Mouse (Mus musculus) A20 (cell line): ENCODE data around the gene Anxa5.
A peak's percentile ranks its signal among the peaks of the same experiment; 100 is the strongest.

Experiments used
- DNase-seq: peaks from one replicate; pipeline ENCODE4 v3.0.0-alpha.2; 2011; ENCODE audit warnings: low read depth, low spot score

The Anxa5 gene

DNA sequence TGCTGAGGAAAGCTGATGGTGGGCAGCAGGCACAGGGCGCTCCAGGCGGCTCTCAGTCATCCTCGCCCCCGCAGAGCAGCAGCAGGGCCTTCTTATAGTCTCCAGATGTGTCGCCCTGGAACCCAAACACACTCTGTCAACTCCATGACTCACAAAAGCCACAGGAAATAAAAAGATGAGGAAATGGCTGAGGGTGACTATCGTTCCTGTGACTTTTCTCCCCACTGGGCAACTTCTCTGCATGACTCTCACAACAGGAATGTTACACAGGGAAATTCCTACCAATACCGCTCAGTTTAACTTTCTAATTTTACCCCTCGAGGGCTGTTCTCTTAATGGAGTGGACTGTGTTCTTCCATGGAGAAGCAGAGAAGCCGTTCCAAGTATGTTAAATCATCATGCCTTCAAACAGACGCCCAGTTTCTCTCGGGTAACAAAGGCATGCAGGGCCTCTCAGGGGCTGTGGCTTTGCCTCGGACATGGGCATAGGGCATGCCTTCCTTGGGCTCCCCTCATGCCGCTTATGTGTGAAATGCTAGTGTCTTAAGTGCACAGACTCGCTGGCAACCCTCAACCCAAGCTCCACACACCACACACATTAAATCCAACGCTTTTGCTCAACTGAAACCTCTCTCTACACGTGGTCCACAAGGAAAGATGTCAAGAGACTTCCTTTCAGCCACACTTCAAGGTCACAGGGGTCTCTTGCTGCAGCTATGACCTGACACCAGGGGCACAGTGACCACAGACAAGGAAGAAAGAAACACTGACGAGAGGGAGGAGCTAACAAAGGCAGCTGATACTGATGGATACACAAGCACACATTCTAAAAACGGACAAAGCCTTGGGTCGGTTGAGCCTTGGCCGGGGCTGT, 26.2 kb downstream of the Anxa5 start:
- no peak for DNase-seq

DNA sequence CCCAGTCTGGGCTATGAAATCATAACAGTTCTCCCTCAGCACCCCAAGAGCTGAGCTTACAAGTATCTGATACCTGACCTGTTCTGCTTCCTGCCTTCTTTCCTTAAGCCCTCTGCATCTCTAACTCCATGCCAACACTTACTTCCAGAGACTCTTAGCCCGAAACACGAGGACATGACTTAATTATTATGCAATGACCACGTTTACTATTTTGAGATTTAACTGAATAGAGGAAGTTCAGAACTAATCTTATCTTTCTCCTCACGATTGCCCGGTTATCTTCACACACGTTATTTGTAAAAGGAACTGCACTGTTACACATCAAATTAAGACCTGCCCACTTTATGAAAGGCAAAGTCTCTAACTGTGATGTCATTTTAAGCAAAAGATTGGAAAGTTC, 28.8 kb downstream of the Anxa5 start:
- peak; percentile 54 for DNase-seq

DNA sequence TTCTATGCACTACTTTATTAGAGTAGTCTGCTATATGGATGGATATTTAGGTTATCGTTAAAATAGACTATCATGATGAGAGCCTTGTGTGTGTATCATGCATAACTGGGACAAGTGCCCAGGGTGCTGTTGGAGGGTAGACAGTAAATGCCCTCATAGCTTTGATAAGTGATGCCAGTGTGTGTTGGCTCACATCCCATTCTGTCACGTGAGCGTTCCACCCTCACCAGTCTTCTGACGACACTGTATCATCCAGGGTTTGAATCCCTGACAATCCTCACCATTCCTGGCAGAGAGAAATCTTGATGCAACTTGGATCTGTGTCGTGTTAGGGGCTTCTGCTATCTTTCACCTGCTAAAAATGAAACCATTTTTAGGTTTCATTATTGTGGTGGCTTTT, 29.2 kb downstream of the Anxa5 start:
- no peak for DNase-seq

DNA sequence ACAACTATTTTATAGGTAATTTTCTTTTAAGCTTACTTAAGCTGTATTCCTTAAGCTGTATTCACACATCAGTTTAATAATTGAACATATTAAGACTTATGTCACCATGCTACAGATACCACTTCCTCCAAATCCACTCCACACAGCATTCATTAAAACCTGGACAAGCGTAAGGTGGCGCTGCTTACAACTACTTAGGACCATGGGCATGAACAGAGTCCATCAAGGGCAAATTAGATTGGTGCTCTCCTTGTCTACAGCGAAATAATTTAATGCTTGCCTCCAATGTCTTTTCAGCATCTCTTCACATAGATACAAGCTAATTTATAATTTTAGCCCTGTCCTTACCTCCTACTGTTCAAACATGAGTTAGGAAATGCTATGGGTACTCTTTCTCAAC, 29.7 kb downstream of the Anxa5 start:
- peak; percentile 46 for DNase-seq

DNA sequence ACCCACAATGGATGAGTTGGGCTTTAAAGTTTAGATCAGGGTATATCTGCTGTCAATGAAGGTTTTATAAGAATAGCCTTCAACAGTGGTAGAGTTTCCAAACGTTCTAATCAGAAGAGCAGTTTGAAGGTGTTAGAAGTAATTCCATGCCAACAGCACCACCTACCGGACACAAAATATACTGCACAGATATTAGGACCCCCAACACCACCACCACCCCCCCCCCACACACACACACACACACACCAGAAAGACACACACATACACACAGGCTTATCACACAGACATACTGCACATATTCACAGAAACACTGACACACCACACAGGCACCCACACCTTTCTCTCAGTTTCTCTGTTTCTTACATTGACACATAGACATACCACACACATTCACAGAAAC, 33.3 kb downstream of the Anxa5 start:
- DNase-seq: peak; percentile 67

DNA sequence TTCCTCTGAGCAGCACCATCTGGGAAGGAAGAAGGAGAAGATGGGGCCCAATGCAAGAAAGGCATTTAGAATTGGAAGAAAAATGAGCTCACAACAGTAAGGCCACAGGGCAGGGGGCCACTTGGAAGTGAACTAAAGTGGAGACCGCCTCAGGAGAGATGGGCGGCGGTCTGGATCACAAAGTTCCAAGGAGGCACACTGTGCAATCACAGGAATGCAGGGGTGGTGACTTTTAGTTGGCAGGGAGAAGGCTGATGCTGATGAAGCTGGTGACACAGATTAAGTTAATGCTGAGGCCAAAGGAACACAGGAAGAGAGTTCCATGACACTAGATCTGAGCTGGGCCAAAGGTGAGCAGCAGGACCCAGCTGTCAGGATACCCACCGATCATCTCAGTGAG, 35.4 kb downstream of the Anxa5 start:
- DNase-seq: no peak

DNA sequence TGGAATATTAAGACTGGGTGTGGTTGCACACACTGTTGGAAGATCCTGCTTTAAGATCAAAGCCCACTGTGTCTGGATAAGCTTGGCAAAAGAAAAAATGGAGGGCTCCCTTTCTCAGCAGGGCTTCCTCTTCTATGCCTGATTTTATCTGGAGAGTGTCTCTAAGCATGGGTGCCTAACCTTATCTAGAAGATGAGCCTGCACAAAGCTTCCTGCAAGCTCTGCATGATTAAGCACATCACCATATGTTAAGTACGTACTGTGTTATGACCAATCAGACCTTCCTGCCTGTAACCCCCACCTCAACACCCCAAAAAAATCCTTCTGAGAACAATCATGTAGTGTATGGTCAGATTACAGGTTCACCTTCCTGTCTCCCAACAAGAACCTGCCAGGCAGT, 45.3 kb downstream of the Anxa5 start:
- DNase-seq: no peak

DNA sequence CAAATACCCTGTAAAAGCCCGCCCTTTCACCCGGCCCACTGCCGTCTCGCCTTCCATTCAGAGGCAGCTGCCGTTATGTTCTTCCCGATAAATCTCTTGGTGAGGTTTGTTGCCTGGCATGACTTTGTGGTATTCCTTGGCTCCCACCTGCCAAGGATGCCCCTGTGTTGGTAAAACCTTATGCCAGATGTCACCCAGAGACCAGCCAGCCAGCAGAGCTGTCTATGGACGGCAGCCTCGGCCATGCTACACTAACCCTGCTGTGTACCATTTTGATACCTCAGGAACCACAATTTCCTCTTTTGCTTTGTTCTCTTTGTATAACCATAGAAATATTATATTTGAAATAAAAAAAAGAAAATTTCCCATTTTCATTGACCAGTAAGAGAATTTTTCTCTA, 48.3 kb downstream of the Anxa5 start:
- peak; percentile 66 for DNase-seq

DNA sequence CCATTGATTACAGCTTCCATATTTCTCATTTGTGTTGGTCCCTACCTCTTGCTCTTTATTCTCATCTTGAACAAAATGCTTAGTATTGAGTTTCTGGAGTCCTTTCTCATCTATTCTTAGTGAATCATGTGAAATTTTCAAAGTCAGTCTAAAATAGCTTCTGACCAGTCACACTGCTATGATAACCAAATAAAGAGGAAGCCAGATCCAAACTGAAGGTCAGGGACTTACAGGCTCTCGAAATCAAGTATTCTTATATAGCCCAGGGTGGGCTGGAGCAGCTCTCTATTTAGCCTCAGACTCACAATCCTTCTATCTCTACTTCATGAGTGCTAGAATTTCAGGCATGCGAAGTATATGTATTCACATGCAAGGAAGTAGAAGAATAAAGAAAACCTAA, 66.2 kb downstream of the Anxa5 start:
- peak; percentile 16 for DNase-seq

DNA sequence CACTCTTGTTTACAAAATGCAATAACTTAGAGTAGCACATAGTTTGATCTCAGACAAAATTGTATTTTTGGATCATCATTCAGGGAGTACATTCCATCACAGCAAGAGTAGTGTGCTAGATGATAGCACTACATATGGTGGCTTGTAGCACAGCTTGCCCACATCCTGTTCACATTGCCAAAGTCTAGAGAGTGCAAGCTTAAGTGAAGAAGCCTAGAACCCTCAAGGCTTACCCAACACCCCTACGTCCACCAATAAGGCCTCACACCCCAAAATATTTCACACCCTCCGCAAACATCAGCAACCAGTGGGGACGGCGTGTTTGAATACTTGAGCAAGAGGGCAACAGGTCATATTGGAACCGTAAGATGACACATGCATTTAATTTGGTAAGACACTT, 68.7 kb downstream of the Anxa5 start:
- no peak for DNase-seq

DNA sequence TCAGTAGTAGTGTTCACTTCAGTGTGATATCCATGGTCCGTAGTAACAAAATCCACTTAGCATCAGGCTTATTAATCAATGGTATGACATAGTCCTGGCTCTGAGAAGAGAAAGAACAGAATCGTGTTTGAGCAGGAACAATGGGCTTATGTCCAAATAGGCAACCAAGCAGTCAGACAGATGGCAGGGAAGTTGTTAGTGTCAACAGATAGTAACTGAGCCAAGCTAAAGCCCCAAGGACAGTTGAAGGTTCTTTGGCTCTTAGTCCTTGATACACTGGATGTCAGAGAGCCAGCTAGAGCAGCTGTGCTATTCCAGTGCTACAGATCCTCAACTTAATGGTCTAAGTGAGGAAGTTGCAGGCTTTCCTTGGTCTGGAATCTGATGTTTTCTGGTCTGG, 69.4 kb downstream of the Anxa5 start:
- no peak for DNase-seq

DNA sequence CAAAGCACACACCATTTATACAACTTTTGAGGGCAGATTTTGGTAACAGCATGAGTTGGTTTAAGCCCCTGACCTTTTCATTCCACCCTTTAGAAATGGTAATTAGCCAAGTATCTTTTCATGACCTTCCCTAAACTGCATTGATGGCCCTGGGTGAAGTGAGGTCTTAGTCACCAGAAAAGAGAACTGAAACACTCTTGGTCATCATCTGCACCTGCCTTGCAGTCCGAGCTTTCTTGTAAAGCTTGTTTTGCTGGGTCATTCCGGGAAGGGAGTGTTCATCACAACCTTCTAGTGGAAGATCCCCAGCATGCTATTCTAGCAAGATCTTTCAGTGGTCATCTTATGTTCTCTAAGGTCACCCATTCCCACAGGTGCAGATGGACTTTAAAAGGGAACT, 73.8 kb downstream of the Anxa5 start:
- peak; percentile 74 for DNase-seq

DNA sequence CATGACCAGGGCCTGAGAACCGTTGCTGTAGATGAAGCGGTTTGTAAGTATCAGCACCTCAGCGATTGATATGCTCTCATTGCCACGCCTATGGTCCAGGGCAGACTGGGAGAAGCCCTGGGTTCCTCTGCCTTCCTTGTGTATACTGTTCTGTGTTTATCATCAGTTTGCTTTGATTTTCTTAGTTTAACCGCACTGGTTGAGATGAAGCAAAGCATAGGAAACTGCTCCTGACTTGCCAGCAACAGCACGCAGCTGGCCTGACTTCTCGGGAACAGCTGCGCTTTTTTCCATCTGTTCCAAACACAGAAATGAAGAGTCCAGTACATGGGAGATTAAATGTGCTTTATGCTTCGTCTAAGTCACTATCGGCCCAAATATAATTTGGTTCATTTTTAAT, 75.0 kb downstream of the Anxa5 start:
- DNase-seq: no peak
